Mouse (Mus musculus) intestine, postnatal 0 days (tissue): ENCODE results near the gene Fam227b. TPM values are rescaled to one million over a fixed set of nuclear protein-coding genes. Genes with fewer than 3 reads are reported as not detected.

Experiments used
- ATAC-seq: fragments of 200-750 bp; cut with Nextera tagmentation; 2 replicates; pipeline ENCODE4 v1.8.0; 2017; ENCODE audit warnings: mild to moderate bottlenecking, moderate TSS enrichment, moderate library complexity
- H3K27ac ChIP-seq: fragments of 300-500 bp; sonication (generic); 2 replicates; pipeline ENCODE4 v1.5.1; 2014; ENCODE audit warnings: mild to moderate bottlenecking, low read depth, low read length, moderate library complexity
- H3K27me3 ChIP-seq: fragments of 300-500 bp; sonication (generic); replicated peaks from 2 replicates; pipeline ENCODE4 v1.6.1; 2014; ENCODE audit warnings: low read length, mixed read lengths; ENCODE audit not compliant: control insufficient read depth, insufficient read depth
- H3K36me3 ChIP-seq: fragments of 300-500 bp; sonication (generic); 2 replicates; pipeline ENCODE4 v1.6.1; 2014; ENCODE audit warnings: mild to moderate bottlenecking, moderate library complexity; ENCODE audit not compliant: control insufficient read depth, insufficient read depth
- H3K4me1 ChIP-seq: fragments of 300-500 bp; sonication (generic); replicated peaks from 2 replicates; pipeline ENCODE4 v1.6.1; 2014; ENCODE audit warnings: antibody characterized with exemption, low read length, mixed read lengths; ENCODE audit not compliant: control insufficient read depth, insufficient read depth
- H3K4me2 ChIP-seq: fragments of 300-500 bp; sonication (generic); replicated peaks from 2 replicates; pipeline ENCODE4 v1.6.1; 2014; ENCODE audit warnings: low read depth, mild to moderate bottlenecking, moderate library complexity
- H3K4me3 ChIP-seq: fragments of 300-500 bp; sonication (generic); 2 replicates; pipeline ENCODE4 v1.5.1; 2014; ENCODE audit warnings: low read depth, low read length
- H3K9ac ChIP-seq: fragments of 300-500 bp; sonication (generic); 2 replicates; pipeline ENCODE4 v1.6.1; 2014; ENCODE audit warnings: mild to moderate bottlenecking, low read depth, low read length
- H3K9me3 ChIP-seq: fragments of 300-500 bp; sonication (generic); 2 replicates; pipeline ENCODE4 v1.6.1; 2016; ENCODE audit warnings: mixed run types; ENCODE audit not compliant: control insufficient read depth
- CTCF ChIP-seq: sonication (generic); IDR thresholded peaks from 2 replicates; pipeline ENCODE4 v1.5.1; 2016; ENCODE audit warnings: low read depth, mild to moderate bottlenecking, control low read depth, antibody characterized with exemption, moderate library complexity
- WGBS: fragments of 180-500 bp; shearing (Covaris S2); extraction: QIAGEN DNeasy Blood & Tissue Kit; methylation state at CpG from one replicate; pipeline ENCODE4 v1.1.7; 2014; 5-methylcytosine and 5-hydroxymethylcytosine counted together
- polyA plus RNA-seq: library from polyadenylated mRNA; unstranded; fragments of >200 nt; fragmentation: Nextera tagmentation; extraction: Ambion mirVana; gene quantifications from 2 replicates; pipeline ENCODE4 v1.2.1, GENCODE M21; 2015

The Fam227b gene
- polyA plus RNA-seq, 1 experiment from 2014 or later: not detected

DNA sequence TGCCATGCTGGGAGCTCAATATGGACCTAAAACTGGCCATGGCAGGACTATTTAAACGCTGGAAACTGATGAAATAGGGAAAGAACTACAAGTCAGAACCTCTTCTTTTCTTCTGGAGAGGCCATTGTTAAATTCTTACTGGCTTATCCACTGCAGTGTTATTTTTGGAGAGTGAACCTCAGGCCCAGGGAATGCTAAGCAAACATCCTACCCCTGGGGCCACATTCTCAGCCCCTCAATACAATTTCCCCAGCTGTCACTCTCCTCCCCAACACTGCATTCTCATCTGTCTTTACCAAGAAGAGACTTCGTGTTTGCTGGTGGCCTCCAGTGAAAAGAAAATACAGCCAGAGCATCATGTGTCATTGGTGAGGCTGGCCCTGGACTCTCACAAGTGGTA lies 87.0 kb downstream of the Fam227b start:
- H3K9me3 ChIP-seq: no peaks in the 10 kb centered on the region
- no peak overlapping the region for H3K4me2 ChIP-seq
- no peaks in the 10 kb centered on the region for H3K36me3 ChIP-seq
- 44% methylated on average over 2 of the region's 2 CpGs for WGBS
- no peak overlapping the region for H3K9ac ChIP-seq
- H3K27me3 ChIP-seq: no peaks in the 10 kb centered on the region
- TF ChIP-seq CTCF: no peak
- H3K4me3 ChIP-seq: no peak overlapping the region
- ATAC-seq: no peak
- no peak overlapping the region for H3K27ac ChIP-seq
- no peaks in the 10 kb centered on the region for H3K4me1 ChIP-seq

- no peak overlapping the region for H3K4me3 ChIP-seq
- 73% methylated on average over 7 of the region's 7 CpGs for WGBS
- no peaks in the 10 kb centered on the region for H3K27me3 ChIP-seq
- no peak overlapping the region for H3K27ac ChIP-seq
- no peak for TF ChIP-seq CTCF
- no peaks in the 10 kb centered on the region for H3K4me1 ChIP-seq
- ATAC-seq: no peak
- H3K36me3 ChIP-seq: no peaks in the 10 kb centered on the region
- H3K9ac ChIP-seq: no peak overlapping the region
- no peak overlapping the region for H3K4me2 ChIP-seq
- no peaks in the 10 kb centered on the region for H3K9me3 ChIP-seq
These were observed 88.9 kb downstream of the Fam227b start for GRCm38 (mm10) chr2:126062876-126063275.

DNA sequence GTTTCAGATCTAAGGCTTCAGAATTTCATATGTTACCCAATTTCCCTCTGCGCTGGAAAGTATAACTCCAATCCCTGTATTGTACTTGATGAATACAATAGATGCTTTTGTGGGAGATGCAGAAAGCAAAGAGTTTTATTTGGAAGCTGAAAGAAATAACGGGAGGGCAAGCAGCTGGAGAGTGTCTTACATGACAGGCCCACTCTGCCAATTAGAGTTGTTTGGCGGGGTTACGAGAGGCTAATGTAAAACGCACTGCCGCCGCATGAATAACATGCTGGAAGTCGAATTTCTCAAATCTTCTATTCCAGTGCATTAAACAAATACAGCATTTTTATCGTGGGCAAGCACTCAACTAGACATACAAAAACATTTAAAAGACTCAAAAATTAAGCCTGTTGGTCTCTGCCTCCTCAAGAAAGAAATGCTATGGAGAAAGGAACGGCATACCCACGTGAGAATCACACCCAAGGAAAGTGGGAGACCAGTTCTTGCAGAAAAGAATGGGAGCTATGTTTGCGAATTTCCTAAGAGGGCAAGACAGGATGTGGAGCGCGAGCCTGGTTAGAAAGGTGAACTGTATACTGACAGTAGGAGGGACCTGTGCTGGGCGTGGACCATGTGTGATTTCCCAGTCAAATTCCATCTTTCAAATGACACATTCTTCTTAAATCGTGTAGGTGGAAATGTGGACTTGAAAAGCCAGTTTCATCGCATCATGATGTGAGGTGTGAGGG lies 90.6 kb downstream of the Fam227b start:
- no peak for TF ChIP-seq CTCF
- H3K9me3 ChIP-seq: no peaks in the 10 kb centered on the region
- no peak overlapping the region for H3K4me2 ChIP-seq
- H3K4me1 ChIP-seq: no peaks in the 10 kb centered on the region
- no peak overlapping the region for H3K4me3 ChIP-seq
- H3K36me3 ChIP-seq: no peaks in the 10 kb centered on the region
- ATAC-seq: no peak
- WGBS: 69% methylated on average over 17 of the region's 17 CpGs
- H3K27me3 ChIP-seq: no peaks in the 10 kb centered on the region
- H3K27ac ChIP-seq: no peak overlapping the region
- H3K9ac ChIP-seq: no peak overlapping the region

GRCm38 (mm10) chr2:126060595-126060994 lies 91.2 kb downstream of the Fam227b start:
- Histone ChIP-seq H3K4me3 (no peak overlapping the region), H3K36me3 (no peaks in the 10 kb centered on the region), H3K9ac (no peak overlapping the region), H3K4me2 (no peak overlapping the region), H3K9me3 (no peaks in the 10 kb centered on the region), H3K27me3 (no peaks in the 10 kb centered on the region), H3K4me1 (no peaks in the 10 kb centered on the region), H3K27ac (no peak overlapping the region)
- ATAC-seq: no peak
- WGBS: 47% methylated on average over 4 of the region's 4 CpGs
- no peak for TF ChIP-seq CTCF

- TF ChIP-seq CTCF: no peak
- Histone ChIP-seq H3K4me2 (no peak overlapping the region), H3K27ac (no peak overlapping the region), H3K4me1 (no peaks in the 10 kb centered on the region), H3K27me3 (no peaks in the 10 kb centered on the region), H3K4me3 (no peak overlapping the region), H3K36me3 (no peaks in the 10 kb centered on the region), H3K9me3 (no peaks in the 10 kb centered on the region), H3K9ac (no peak overlapping the region)
- ATAC-seq: no peak
- WGBS: 70% methylated on average over 5 of the region's 5 CpGs
These were observed 98.1 kb downstream of the Fam227b start for GRCm38 (mm10) chr2:126053657-126054056.

- WGBS: 58% methylated on average over 6 of the region's 6 CpGs
- Histone ChIP-seq H3K36me3 (no peaks in the 10 kb centered on the region), H3K27me3 (no peaks in the 10 kb centered on the region), H3K4me2 (no peak overlapping the region), H3K4me1 (no peaks in the 10 kb centered on the region), H3K9ac (no peak overlapping the region), H3K4me3 (no peak overlapping the region), H3K27ac (no peak overlapping the region), H3K9me3 (no peaks in the 10 kb centered on the region)
- ATAC-seq: no peak
- no peak for TF ChIP-seq CTCF
These were observed 98.9 kb downstream of the Fam227b start for GRCm38 (mm10) chr2:126052749-126053557.
